Mouse (Mus musculus) C2C12 (cell line): ENCODE results near the gene Abcb10. TPM values are rescaled to one million over a fixed set of nuclear protein-coding genes. Genes with fewer than 3 reads are reported as not detected.
"Not testable (repeated sequence)": the region's sequence is repeated elsewhere in the genome, so short reads cannot be mapped to it uniquely, and the experiment has no call there.

Experiments
- H3K27me3 ChIP-seq: one replicate; pipeline ENCODE4 v1.6.1; 2011; ENCODE audit not compliant: control insufficient read depth, insufficient read depth, insufficient read length
- H3K36me3 ChIP-seq: one replicate; pipeline ENCODE4 v1.6.1; 2011; ENCODE audit not compliant: control insufficient read depth, insufficient read depth
- H3K4me3 ChIP-seq: one replicate; pipeline ENCODE4 v1.5.1; 2011; ENCODE audit warnings: mild to moderate bottlenecking, control low read depth; ENCODE audit not compliant: poor library complexity, insufficient read depth, severe bottlenecking
- H3K79me2 ChIP-seq: one replicate; pipeline ENCODE4 v1.6.1; 2011; ENCODE audit not compliant: control insufficient read depth, insufficient read depth
- H3K79me3 ChIP-seq: one replicate; pipeline ENCODE4 v1.6.1; 2011; ENCODE audit warnings: low read depth, control low read depth
- H3ac ChIP-seq: one replicate; pipeline ENCODE3; 2011; ENCODE audit warnings: low read depth; ENCODE audit not compliant: control insufficient read depth, insufficient read length
- CEBPB ChIP-seq: IDR thresholded peaks from one replicate; pipeline ENCODE4 v1.6.1; 2011; ENCODE audit warnings: low read depth, mild to moderate bottlenecking, control low read depth, moderate library complexity
- CTCF ChIP-seq: IDR thresholded peaks from one replicate; pipeline ENCODE4 v1.5.1; 2011; ENCODE audit not compliant: control insufficient read depth, insufficient read depth, insufficient read length
- FOSL1 ChIP-seq: IDR thresholded peaks from one replicate; pipeline ENCODE4 v1.8.0; 2011; ENCODE audit warnings: mild to moderate bottlenecking, low read length; ENCODE audit not compliant: poor library complexity, insufficient read depth, severe bottlenecking
- MAX ChIP-seq: IDR thresholded peaks from one replicate; pipeline ENCODE4 v1.6.1; 2011; ENCODE audit warnings: mild to moderate bottlenecking, control low read depth
- MYOD1 ChIP-seq: IDR thresholded peaks from one replicate; pipeline ENCODE4 v1.6.1; 2011; ENCODE audit warnings: low read depth; ENCODE audit not compliant: control insufficient read depth, insufficient read length
- MYOG ChIP-seq: IDR thresholded peaks from one replicate; pipeline ENCODE4 v1.6.1; 2011; ENCODE audit not compliant: control insufficient read depth, insufficient read length; ENCODE audit errors: extremely low read depth
- USF1 ChIP-seq: IDR thresholded peaks from one replicate; pipeline ENCODE4 v1.6.1; 2011; ENCODE audit warnings: low read depth, mild to moderate bottlenecking, control low read depth, moderate library complexity
- long read RNA-seq, 2 experiments: library from polyadenylated mRNA; unstranded; transcript quantifications; one replicate each; pipeline ENCODE4 v2.0.0; 2019 to 2020
- polyA plus RNA-seq: library from polyadenylated mRNA; unstranded; fragments of >200 nt; fragmentation: generic; extraction: Trizol; gene quantifications from one replicate; pipeline ENCODE4 v1.2.1, GENCODE M21; 2012; ENCODE audit warnings: missing spikeins

The Abcb10 gene
- 8.9 TPM for polyA plus RNA-seq
- long read RNA-seq, experiment 1, full-length matches to known transcripts, result 5 of 7 reads
- long read RNA-seq, experiment 1, partial matches to known transcripts, result 2 of 7 reads
- long read RNA-seq, experiment 1, other reads (novel, unspliced or antisense), result 0 of 7 reads
- long read RNA-seq, experiment 2, full-length matches to known transcripts, result 131 of 156 reads
- long read RNA-seq, experiment 2, partial matches to known transcripts, result 6 of 156 reads
- long read RNA-seq, experiment 2, other reads (novel, unspliced or antisense), result 19 of 156 reads

DNA sequence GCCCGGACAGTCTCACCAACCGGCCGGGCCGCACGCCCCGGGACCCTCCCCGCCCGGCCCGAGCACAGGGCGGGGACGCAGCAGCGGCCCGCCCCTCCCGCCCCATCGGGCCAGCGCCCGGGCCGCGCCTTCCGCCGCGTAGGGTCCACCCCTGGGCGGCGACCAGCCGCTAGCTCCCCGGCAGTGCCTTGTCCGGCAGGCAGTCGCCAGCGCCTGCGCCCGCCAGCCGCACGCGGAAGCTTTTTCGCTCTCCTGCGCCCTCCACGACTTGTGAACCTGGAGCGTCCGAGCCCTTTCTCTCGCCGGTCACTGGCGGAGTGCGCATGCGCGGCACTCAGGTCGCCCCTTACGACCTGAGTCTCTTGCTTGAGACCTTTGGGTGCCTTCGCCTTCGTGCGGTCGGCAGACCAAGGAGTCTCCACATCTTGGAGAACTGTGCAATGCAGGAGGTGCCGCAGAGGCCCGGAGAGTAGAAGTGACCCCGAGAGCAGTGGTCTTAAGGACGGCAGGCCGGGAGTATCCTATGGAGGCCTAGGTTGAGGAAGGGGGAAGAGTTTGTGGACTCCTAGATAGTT is at the start of gene Abcb10:
Gene Abcb10, minus strand, starts transcription at position 297 of the 575 bp plus-strand sequence.
- Histone ChIP-seq H3K79me2 (no peaks in the 10 kb centered on the region), H3K36me3 (no peaks in the 10 kb centered on the region)
- TF ChIP-seq MYOG (no peak), FOSL1 (no peak), MYOD1 (no peak), MAX (peak; percentile 15), USF1 (no peak), CTCF (no peak)

DNA sequence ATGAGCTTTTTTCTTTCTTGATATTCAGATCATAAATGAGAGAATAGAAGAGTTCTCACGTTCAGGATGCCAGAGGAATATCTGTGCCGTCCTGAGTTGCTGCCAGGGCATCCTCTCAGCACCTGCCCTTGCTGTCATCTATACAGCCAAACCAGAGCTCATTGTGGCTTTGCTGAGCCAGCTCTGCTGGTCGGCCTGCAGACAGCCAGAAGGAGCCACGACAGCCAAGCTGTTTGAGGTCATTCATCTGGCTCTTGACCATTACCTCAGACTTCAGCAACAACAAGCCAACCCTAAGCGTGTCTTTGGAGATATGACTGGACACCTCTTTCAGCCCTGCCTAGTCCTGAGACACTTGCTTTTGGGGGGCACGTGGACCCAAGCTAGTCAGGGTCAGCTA is 44.9 kb upstream of the Abcb10 start:
- Histone ChIP-seq H3K36me3 (peaks cover 76% of the 10 kb centered on the region), H3K27me3 (no peaks in the 10 kb centered on the region), H3K79me2 (peaks cover 47% of the 10 kb centered on the region), H3K4me3 (no peak overlapping the region), H3ac (no peak overlapping the region), H3K79me3 (peaks cover 13% of the 10 kb centered on the region)
- TF ChIP-seq MAX, result no peak
- TF ChIP-seq MYOG, result no peak
- no peak for TF ChIP-seq FOSL1
- TF ChIP-seq USF1, result no peak
- no peak for TF ChIP-seq CEBPB
- TF ChIP-seq MYOD1, result no peak
- TF ChIP-seq CTCF, result no peak

More for the DNA sequence above, at the start of gene Abcb10:
- peak within 1 kb of the TSS; percentile 48 for H3K4me3 ChIP-seq
- no peaks in the 10 kb centered on the region for H3K79me3 ChIP-seq
- H3ac ChIP-seq, result peak within 1 kb of the TSS; percentile 87
- no peaks in the 10 kb centered on the region for H3K27me3 ChIP-seq

DNA sequence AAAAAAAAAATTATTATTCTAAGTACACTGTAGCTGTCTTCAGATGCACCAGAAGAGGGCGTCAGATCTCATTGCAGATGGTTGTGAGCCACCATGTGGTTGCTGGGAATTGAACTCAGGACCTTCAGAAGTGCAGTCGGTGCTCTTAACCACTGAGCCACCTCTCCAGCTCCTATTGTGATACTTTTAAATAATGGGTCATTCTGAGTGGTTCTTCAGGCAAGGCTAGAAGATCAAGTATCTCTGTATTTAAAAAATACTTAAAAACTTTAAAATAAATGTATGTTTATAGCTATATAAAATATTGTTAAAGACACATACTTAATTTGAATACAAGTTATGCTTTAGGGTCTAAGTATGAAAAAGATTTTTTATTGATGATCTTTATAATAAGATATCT is 43.3 kb upstream of the Abcb10 start:
- not testable (repeated sequence) for H3ac ChIP-seq, H3K4me3 ChIP-seq, H3K27me3 ChIP-seq
- peaks cover 75% of the 10 kb centered on the region for H3K36me3 ChIP-seq
- H3K79me3 ChIP-seq, result peaks cover 27% of the 10 kb centered on the region
- H3K79me2 ChIP-seq, result peaks cover 59% of the 10 kb centered on the region

DNA sequence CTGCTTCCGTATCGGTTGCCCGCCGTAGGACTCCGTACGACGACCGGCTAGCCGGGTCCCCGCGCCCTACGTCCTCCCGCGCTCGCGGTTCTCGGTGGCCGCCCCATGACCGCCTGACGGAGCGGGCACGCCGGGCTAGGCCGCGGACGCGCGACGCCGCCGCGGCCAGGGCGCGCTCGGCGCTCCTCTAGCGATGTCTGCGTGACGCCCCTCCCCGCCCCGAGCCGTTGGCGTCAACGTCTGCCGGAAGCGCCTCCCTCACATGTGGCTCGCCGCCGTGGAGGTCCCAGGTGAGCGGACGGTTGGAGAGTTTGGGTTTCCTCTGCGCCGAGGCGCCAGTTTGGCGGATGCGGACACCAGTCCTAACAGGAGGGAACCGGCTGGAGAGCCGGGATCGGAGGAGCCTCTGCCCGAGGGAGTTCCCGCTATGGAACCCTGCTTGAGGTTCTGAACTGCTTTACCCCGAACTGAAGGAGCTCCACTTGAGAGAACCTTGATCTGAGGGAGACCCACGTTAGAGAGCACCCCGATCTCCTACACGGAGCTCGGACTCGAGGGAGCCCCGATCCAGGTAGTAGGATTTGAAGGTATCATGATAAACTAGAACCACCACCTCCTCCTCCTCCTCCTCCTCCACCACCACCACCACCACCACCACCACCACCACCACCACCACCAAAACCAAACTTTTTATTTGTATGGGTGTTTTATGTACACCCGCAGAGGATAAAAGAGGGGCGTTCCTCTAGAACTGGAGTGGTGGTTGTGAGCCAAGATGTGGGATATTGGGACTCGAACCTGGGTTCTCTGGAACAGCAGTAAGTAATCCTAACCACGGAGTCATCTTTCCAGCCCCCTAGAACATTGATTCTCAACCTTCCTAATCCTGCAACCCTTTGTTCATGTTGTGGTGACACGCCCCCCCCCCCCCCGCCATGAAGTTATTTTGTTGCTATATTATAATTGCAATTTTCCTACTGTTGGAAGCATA is 38.6 kb upstream of the Abcb10 start, which contains the start of the genes Taf5l and Urb2:
Gene Taf5l, minus strand, starts transcription at position 161 of the 991 bp plus-strand sequence.
Gene Urb2, plus strand, starts transcription at position 272 of the 991 bp plus-strand sequence.
- Histone ChIP-seq H3K79me2 (peaks cover 75% of the 10 kb centered on the region), H3ac (peak within 1 kb of the TSS; percentile 94), H3K27me3 (no peaks in the 10 kb centered on the region), H3K36me3 (peaks cover 31% of the 10 kb centered on the region), H3K4me3 (peak within 1 kb of the TSS; percentile 88), H3K79me3 (peaks cover 67% of the 10 kb centered on the region)
- TF ChIP-seq MAX, result peak; percentile 91
- no peak for TF ChIP-seq USF1

DNA sequence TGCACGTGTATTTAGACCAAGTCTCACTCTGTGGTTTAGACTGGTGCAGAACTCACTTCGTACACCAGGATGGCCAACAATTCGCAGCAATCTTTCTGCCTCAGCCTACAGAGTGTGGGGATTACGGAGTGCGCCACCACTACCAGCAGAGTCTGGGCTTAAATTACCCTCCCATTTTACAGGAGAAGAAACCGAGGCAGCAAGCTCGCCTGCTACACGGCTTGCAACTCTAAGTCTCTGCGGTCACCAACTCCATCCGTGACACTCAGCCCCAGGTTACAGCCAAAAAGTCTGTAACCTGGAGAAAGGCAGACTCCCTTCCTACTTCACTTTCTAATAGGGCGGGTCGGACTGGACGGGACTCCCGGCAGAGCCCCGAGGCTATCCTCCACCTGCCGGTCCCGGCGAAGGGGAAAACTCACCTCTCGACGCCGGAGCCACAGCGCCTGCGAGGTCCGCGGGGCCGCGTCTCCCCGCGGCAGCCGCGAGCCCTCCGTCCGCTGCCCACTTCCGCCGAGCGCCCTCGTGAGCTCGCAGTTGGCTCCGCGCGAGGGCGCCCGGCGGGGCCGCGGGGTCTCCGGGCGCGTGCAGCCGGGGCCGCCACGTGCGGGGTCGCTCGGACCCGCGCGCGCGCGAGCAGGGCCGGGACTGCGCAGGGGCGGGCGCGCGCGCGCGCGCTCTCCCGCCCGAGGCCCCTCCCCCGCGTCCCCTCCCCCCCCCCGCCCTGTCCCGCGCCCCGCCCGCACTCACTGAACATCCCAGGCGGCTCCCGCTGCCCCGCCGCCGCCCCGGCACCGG is 37.7 kb upstream of the Abcb10 start:
- TF ChIP-seq USF1, result no peak
- peak; percentile 3 for TF ChIP-seq CTCF
- TF ChIP-seq MYOG, result no peak
- TF ChIP-seq FOSL1, result no peak
- peak; percentile 93 for TF ChIP-seq MAX
- H3K4me3 ChIP-seq, result peak overlapping the region; percentile 88
- peak overlapping the region; percentile 94 for H3ac ChIP-seq
- H3K27me3 ChIP-seq, result no peaks in the 10 kb centered on the region
- peaks cover 73% of the 10 kb centered on the region for H3K79me3 ChIP-seq
- H3K79me2 ChIP-seq, result peaks cover 84% of the 10 kb centered on the region
- H3K36me3 ChIP-seq, result peaks cover 25% of the 10 kb centered on the region
